Mouse (Mus musculus) C3H10T1/2 (cell line): ENCODE results near the gene Rxfp1. TPM values are rescaled to one million over a fixed set of nuclear protein-coding genes. Genes with fewer than 3 reads are reported as not detected.

Experiments
- polyA plus RNA-seq, 2 experiments: library from polyadenylated mRNA; unstranded; fragments of >200 nt; fragmentation: generic; extraction: Trizol; gene quantifications; one replicate each; pipeline ENCODE4 v1.2.1; 2012; ENCODE audit warnings: missing spikeins in 2 of 2

The Rxfp1 gene
- polyA plus RNA-seq = not detected

GRCm38 (mm10) chr3:79737780-79738179, at the start of gene Rxfp1:
TSS of gene Rxfp1 (minus strand) at chr3:79737880.

GRCm38 (mm10) chr3:79629416-79629730, 108.3 kb downstream of the Rxfp1 start, which contains the start of gene Etfdh:
TSS of gene Etfdh (minus strand) at chr3:79629500.

GRCm38 (mm10) chr3:79628561-79629415, 108.9 kb downstream of the Rxfp1 start, which contains the start of gene 4930579G24Rik:
TSS of gene 4930579G24Rik (plus strand) at chr3:79629079.

Other genes starting within 250 kb of the Rxfp1 start
- 1 to 10 TPM in 1 of 2 experiments, under 1 TPM in 1; 0.21 to 1.4 TPM for gene Fnip2, start 170.1 kb downstream of the Rxfp1 start, polyA plus RNA-seq
- 10 to 100 TPM in 1 of 2 experiments, 1 to 10 TPM in 1; 5.1 to 13.8 TPM for gene Ppid, start 146.5 kb downstream of the Rxfp1 start, polyA plus RNA-seq
- gene 4930579G24Rik, start 108.8 kb downstream of the Rxfp1 start, polyA plus RNA-seq = 1 to 10 TPM; 2.7 to 6.3 TPM
- 10 to 100 TPM in 1 of 2 experiments, 1 to 10 TPM in 1; 1.6 to 18.3 TPM for gene Etfdh, start 108.4 kb downstream of the Rxfp1 start, polyA plus RNA-seq
- under 1 TPM; 0.33 to 0.54 TPM for gene Tmem144, start 114.9 kb upstream of the Rxfp1 start, polyA plus RNA-seq
- 1 to 10 TPM; 2.0 to 3.1 TPM for gene Fam198b, start 146.7 kb upstream of the Rxfp1 start, polyA plus RNA-seq